Mouse (Mus musculus) lung, postnatal 25 days (tissue): ENCODE measurements around the gene Nup153.
A peak's percentile ranks its signal among the peaks of the same experiment; 100 is the strongest.

Experiments
- DNase-seq: peaks from one replicate; pipeline ENCODE4 v3.0.0; 2022; ENCODE audit warnings: low spot score

The Nup153 gene

DNA sequence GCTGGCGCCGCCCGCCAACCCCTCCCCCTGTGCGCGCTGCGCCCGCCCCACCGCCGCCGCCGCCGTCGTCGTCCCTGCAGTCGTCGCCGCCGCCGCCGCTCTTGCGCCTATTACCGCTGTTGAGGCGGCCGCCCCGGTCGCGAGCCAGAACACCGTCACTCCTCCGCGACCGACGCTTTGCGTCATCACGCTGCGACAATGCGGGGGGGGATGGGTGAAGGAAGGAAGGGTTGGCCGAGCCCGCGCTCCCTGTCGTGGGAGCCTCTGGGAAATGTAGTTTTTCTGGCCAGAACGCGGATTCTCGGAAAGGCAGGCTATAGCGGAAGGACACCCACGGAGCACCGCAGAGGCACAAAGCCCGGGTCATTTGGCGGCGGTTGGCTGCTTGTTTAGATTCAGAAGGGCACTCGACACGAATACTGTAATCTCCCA lies at the start of gene Nup153:
Nup153 (minus strand) TSS at position 104 of the 432 bp plus-strand sequence.
- DNase-seq, result peak; percentile 99

DNA sequence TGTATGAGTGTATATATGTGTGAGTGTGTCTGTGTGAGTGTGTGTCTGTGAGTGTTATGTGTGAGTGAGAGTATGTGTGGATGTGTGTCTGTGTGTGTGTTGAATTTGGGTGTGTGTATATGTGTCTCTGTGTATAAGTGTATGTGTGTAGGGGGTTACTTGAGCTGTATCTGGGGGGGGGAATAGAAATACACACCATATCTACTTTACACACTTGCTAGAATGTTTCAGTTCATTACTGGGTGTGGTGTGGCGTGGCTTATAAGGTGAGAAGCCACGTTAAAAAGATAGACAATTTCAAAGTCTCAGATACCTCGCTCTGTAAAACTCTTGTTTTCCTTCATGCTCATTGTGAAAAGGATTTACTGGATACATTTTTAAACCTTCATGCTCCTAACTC lies 49.7 kb upstream of the Nup153 start:
- DNase-seq, result no peak

DNA sequence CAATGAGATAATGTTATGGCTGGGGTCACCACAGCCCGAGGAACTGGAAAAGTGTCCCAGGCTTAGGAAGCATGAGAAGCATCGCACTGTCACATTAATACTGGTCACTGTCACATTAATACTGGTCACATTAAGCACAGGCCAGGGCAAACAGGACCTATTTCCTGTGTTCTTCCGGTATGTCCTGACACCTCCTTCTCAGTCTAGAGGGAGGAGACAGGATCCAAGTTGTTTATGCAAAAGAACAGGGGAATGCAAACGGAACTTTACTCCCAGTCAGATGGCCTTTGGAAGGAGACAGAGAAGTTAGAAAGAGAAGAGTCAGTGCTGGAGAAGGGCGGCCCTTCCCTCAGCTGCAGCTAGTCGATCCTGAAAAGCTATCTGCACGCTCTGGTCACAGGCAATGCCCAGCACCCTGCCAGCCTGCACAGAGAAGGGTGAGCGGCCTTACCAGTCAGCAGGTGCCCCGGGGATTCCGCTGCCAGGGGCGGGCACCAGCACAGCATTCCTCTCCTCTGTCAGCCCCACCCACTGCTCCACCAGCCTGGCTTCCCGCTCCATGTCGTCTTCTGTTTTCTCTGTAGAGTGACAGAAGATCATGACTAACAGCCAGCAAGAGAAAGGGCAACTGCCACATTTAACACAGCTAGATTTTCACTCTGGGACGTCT lies 49.0 kb upstream of the Nup153 start:
- DNase-seq, result no peak

DNA sequence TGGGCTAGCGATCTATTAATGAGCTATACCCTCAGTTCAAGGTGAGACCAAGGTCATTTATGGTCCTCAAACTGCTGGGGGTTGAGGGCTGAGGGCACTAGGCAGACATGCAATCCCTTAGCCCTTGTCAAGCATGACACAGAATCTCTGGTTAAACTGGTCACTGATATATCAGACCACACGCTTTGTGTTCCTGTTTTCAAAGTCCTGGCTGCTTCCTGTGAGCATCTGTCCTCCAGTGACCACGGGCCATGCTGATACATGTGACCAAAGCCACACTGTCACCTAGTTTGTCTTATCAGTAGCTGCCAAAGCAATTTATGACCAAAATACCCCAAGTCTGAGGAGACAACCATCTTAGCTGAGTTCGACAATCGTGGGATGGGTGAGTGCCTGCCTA lies 47.3 kb upstream of the Nup153 start:
- no peak for DNase-seq

DNA sequence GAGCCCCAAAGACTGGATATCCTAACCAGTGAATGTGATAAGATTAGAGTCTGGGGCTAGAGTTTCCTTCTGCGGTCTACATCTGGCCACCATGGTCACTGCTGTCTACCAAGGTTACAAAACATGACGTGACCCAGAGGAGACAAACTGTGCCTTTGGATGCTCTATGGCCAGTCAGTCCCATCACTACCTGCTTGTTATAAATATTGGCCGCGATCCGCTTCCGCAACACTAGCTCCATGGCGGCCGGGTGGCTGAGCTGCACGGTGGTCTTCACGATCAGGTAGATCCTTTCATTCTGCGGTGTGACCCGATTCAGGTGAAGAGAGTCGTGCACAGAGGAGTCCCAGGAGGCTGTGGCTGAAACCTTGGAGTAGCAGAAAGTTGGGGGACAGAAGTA lies 44.8 kb upstream of the Nup153 start:
- DNase-seq, result no peak

DNA sequence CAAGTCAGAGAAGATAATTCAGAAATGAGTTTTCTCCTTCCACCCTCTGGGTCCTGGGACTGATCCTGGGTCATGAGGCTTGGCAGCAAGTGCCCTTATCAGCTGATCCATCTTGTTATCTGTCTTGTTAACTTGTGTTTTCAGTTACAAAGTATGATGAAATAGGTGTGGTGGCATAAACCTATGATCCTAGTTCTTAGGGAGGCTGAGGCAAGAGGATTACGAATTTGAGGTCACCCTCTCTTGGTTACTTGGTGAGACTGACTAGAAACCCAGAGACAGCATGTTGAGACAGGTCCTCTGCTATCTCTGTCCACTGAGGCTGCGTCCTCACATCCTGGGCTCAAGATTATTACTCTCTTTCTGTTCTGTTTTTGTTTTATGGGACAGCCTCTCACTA lies 37.6 kb upstream of the Nup153 start:
- no peak for DNase-seq

DNA sequence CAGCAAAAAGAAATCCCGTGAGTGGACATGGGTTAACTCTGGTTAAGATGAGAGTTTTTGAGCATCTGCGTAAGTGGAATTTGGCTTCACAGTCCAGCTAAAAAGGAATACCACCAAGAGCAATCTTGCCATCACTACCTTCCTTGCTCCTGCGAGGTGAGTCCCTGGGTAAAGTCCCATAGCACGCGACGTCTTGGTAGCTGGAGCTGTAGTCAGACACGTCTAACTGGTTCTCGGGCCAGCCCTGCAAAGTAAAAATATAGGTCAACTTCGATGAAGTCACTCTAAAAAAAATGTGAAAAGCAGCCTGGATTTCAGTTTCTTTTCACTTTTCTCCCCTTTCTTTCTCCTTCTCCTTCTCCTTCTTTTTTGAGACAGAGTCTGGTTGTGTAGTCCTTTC lies 35.5 kb upstream of the Nup153 start:
- no peak for DNase-seq

DNA sequence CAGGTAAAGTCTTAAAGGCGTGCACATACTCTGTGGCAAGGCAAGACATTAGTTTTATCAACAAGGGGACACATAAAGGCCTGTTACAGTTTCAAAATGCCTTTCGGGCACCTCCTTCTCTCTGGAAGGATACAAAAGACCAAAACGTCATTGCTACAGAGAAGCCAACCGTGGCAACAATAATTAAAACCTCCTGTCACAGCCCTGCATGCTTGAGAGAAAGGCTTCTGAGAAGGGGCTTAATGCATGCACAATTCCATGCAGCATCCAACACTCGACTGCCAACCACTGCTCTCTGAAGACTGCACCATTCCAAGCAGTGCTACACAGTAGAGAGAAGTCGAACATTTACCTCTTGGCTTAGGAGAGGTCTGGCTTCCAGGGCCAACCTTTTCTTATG lies 33.2 kb upstream of the Nup153 start:
- DNase-seq, result no peak

DNA sequence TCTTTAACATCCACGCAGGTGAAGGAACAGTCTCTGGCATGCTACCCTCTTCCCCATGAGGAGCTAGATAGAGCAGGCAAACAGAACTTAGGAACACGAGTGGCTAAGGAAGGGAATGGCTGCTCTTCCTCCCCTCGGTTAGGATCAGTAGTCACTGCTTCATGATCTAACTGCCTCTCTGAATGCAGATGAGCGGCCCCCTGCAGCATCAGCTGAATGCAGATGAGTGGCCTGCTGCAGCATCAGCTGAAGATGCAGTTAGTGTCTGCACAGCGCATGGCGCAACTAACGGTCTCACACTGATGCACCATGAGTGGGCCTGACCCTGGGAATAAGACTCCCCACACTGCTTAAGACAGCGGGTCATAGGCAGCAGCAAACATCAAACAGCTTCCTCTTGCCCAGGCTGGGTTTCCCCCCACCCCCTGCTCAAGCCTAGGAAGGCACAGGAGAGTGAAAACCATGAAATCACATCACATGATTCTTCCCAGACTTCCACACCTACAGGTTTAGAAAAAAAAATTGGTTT lies 31.6 kb upstream of the Nup153 start:
- DNase-seq, result no peak

DNA sequence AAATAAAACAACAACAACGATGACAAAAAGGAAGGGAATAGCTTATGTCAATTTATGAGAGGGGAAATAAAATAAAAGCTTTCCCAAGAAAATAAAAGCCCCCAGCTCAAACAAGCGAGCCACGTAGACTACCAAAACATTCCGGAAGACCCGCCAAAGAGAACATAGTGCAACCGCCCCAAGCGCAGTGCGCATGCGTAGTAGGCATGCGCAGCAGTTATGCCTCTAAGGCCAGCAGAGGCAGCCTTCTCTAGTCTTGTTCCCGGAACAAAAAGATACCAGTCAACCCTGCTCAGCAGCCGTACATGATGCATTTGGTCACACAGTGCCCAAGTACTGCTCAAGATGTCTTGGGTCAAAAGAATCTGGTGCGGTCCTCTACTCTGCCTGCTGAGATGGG lies 30.9 kb upstream of the Nup153 start:
- no peak for DNase-seq

DNA sequence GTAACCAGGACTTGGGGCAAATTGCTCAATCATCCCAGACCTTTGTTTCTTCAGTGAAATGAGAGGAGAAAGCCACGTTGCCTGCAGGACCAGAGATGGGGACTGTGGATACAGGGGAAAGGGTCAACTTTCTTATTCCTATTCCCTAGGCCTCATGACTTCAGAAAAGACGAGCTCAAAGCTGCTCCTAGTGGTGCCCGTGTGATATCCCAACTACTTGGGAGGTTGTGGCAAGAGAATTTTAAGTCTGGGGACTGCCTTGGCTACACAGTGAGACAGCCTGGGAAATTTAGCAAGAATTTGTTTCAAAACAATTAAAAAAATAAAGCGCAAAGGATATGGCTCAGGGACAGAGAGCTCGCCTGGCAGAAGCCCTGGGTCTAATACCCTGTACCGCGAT lies 30.2 kb upstream of the Nup153 start:
- DNase-seq, result no peak

DNA sequence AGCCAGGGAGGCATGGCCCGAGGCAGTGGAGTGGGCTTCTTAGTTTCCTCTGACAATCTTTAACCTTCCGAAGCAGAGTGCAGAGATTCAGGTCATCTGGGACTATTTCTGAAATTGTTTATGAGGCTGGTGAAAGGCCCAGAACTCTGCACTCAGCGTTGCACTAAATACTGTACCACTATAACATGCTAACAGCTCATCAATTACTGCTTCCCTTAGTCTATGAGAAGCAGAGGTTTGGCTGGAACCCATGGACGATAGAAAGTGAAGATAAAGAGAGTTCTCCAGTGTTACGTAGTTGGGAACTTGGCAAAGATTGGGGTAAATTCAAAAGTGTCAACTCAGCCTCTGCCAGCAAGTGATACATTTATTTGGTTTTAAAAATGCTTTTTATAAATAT lies 25.6 kb upstream of the Nup153 start:
- DNase-seq, result no peak

DNA sequence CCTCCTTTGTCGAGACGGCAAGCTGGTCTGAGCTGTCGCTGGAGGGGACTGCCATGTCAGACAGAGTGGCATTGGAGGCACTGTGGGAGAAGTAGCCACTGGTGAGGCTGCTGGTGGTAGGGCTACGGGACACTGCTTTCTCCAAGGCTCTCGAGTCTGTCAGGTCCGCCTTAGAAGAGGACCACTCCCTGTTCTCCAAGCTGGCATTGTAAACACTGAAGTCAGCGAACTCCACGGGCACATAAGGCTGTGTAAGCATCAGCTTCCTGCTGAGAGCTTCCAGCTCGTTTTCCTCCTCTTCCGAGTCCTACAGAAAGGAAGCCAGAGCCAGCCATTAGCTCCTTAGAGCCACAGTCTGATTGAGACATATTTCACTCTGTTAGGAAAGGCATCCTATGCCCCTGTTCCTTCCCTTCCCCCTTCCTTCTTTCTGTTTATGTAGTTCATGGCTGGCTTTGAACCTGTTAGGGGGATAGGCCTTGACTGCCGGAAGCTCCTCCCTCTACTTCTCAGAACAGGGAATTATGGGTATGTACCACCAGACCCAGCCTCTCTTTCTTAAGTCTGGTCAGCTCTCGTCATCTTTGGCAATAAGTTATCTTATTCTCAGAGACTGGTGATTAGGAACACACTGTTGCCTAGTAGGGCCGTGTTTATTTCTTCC lies 25.0 kb upstream of the Nup153 start:
- peak; percentile 80 for DNase-seq

DNA sequence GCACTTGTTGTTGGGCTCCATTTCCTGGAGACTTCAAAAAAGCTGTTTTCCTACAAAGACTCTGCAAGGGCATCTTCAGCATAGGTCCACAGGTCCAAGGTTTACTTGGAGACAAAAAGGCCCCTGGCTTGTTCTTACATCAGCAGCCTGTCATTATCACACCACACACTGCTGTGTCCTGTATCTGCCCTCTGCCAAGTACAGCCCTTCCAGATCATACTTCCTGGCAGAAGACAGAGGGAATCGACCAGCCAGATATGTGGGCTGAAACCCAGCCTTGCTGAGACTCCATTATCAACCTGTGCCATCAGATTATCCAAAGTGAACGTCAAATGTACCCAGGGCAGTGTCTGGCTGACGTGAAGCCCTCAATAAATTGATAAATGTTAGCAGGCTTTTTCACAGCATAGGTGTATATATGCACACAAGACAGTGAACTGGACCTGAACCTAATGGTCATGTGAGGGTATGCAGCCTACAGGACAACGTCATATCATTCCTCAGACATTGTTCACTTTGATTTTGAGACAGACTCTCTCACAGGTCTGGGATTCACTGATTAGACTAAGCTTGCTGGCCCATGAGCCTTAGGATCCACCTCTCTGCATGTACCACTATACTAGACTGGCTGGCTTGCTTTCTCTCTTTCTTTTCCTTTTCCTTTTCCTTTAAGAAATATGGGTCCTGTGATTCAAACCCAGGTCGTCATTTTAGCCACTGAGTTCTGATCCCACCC lies 20.6 kb upstream of the Nup153 start:
- DNase-seq, result no peak

DNA sequence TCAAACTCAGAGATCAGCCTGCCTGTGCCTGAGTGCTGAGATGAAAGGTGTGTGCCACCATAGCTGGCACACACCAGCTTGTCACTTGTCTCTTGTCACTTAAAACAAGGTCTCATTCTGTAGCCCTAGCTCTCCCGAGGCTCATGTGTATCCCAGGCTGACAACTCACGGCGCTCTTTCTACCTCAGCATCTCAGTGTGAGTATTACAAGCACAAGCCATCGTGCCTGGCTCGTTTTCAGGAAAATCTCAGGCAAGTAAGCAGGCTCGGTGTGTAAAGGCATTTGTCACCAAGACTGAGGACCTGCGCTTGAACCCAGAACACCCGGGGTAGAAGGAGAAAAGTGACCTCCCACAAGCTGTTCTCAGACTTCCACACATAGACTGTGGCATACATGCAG lies 16.1 kb upstream of the Nup153 start:
- no peak for DNase-seq

DNA sequence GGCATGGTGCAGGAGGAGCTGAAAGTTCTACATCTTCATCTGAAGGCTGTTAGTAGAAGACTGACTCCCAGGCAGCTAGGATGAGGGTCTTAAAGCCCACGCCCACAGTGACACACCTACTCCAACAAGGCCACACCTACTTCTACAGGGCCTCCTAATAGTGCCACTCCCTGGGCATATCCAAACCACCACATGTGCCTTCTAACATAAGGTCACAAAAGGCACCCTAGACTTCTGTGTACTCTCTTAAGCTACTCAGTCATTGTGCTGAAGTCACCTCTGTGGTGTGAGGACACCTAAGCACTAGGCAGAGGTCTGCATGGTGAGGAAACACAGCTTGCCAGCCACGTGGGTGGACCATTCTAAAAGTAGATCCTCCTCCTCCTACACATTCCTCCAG lies 14.6 kb upstream of the Nup153 start:
- no peak for DNase-seq

DNA sequence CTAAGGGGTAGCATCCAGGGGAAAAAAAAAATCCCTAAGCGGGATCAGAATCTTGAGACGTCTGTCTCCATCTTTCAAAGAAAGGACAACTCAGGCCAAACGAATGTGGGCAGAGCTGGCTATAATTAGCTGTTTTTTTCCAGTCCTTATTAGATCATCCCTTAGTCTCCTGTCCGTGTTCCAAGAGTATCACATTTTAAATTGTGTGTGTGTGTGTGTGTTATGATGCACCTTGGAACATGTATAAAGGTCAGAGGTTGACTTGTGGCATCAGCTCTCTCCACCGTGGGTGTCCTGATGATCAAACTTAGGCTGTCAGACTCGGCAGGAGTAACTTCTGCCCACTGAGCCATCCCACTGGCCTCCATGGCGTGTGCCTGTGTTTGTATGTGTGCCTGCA lies 11.7 kb upstream of the Nup153 start:
- DNase-seq, result no peak

DNA sequence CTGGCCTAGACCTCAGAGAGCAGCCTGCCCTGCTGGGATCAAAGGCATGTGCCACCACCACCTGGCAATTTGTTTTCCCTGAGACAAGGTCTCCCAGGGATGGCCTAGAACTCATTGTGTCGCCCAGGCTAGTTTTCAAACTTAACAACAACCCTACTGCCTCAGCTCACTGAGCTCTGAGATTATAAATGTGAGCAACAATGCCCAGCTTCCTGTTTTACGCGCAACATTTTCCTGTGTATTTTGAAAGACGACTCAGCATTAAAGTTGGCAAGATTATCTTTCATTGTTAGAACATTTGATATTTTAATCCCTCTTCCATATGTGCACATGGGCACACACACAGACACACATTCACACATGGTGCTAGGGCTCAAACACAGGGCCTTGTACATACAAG lies 9.7 kb upstream of the Nup153 start:
- no peak for DNase-seq

DNA sequence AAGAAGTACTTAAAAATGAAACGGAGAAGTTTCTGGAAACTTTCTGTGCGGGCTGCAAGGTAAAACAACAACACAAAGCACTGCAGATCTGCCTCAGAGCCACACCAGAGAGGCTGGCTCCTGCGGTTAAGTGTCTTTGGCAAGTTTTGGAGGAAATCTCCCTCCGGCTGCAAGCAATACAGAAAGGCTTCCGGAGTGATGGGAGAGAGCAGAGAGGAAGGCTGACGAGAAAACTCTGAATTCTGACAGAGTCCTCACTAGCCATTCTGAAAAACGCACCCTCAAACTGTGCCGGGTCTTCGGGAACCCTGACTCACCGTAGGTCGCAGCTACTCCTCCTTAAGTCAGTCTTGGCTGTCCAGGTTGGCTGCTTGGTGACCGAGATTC lies 8.7 kb upstream of the Nup153 start:
- DNase-seq, result peak; percentile 32

DNA sequence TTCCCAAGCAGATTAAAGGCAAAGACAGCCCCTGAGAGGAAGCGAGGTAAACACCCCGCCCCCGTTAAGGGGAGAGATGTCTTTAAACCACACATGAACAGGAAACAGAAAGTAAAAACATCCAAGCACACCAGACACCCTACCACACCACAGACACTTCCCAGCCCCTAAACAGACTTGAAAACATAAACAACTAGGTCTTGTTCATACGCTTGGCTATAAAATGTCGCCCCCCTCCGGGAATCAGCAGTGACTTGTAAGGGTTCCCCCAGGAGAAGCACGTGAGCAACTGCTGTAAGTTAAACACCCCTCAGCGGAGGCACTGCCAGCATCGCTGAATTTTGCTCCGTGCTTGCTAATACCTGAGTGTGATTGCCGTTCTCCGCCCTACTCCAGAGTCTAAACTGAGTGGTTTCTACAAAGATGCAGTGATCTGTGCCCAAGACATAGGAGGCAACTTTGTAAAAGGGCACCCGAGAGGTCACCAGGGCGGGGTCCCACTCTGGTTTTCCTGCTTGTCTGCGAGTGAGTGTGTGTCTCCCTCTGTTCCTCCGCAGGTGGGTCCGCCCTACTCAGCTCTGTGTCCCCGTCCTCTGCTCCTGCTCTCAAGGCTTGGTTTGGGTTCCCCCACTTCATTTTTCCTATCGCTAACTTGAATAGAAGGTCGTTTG lies 8.2 kb upstream of the Nup153 start:
- peak; percentile 73 for DNase-seq

DNA sequence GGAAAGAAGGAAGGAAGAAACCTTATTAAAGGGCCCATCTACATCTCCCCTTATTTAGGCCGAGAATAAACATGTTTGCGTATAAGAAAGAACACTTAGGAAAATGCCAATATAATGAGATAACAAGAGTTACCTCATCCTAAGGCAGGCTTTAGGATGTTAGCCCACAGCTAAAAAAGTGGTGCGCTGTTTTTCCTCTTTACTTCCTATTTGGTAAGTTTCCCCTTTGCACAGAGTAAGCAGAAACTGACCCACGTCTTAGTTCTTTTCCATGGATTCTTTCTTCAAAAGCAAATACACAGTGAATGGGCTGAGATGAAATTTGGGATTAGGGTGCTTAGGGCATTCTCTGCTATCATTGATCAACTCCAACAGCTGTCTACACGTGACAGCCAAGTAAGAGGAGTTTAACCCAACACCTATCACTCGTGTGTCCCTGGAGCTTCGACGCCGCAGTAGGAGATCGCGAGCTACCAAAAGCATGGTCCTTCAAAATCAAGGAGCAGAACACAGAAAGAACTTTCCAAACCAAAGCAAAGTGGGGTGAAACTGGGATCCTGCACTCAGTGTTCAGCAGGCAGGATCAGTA lies 7.6 kb upstream of the Nup153 start:
- DNase-seq, result no peak

DNA sequence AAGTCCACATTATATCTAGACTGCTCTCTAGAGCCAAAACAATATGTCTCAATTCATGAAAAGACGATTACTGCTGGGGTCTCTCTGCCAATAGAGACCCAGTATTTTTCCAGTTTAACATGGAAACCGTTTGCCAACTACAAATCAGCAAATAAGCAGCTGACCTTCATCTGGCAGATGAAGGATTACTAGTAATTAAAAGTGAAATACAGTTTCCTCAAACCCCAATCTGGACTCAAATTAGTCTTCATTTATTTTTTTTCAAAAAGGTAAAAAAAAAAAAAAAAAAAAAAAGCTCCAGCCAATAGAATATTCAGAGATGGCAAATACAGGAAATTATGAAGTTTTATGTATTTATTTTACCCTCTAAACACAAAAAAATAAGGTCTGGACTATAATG lies 2.3 kb upstream of the Nup153 start:
- no peak for DNase-seq
